Mouse (Mus musculus) testis, postnatal 10 days (tissue): ENCODE results near the gene AU018091.
"Not testable (repeated sequence)": the region's sequence is repeated elsewhere in the genome, so short reads cannot be mapped to it uniquely, and the experiment has no call there.

Source experiments
- DNase-seq: peaks from one replicate; pipeline ENCODE4 v3.0.0; 2021; ENCODE audit warnings: low spot score

AU018091 gene

DNA sequence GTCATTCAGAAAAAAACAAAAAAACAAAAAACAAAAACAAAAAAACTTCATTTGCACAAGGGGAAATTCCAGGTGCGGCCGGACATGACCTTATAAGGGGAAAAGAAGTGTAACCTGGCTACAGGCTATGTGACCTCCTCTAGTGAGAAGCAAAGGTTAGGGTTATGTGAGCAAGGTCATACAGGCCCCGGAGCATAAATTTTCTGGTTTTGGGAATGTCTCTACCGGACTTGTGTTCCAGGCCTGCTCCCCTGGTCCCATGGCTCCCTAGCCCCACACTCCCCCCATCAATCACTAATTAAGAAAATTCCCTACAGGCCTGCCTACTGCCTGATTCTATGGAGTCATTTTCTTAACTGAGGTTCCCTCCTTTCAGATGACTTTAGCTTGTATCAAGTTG, 2.7 kb downstream of the AU018091 start:
- no peak for DNase-seq

- no peak for DNase-seq
Measured at GRCm38 (mm10) chr7:3164991-3165390, 4.0 kb downstream of the AU018091 start.

GRCm38 (mm10) chr7:3164381-3164780, 4.6 kb downstream of the AU018091 start:
- no peak for DNase-seq

- DNase-seq = no peak
Measured at GRCm38 (mm10) chr7:3150376-3150775, 18.6 kb downstream of the AU018091 start.

DNA sequence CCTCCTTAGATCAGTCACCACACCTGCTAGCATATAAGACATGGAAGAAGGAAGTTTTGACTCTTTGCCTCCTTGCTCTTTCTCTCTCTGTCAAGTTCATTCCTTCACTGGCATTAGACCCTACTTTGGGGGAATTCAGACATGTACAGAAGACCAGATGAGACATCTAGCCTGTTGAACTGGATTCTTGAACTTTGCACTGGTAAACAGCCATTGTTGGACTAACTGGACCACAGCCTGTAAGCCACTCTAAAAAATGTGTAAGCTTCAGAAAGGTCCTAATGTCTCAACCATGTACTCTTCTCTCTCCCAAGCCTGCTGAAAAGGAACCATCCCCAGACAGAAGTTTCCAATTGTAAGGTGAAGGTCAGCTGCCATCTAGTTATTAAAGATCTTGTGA, 22.9 kb downstream of the AU018091 start:
- no peak for DNase-seq

DNA sequence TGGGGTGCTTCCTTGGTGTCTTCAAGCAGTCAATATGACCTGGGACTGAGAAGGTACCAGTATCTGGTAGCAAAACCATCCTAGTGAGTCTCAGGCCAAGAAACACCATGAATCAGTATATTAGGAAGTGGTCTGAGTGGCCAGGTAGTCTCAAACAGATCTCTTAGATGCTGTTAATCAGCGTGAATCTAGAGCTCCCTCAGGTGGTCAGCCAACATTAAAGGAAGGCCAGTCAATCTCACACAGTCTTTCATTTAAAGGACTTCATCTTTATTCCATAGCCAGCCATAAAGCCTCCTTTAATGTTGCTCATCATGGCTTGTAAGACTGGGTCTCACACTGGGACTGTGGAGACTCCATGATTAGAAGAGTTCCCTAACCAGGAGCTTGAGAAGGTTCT, 25.7 kb downstream of the AU018091 start:
- no peak for DNase-seq

- no peak for DNase-seq
Measured at GRCm38 (mm10) chr7:3135606-3136005, 33.4 kb downstream of the AU018091 start.

DNA sequence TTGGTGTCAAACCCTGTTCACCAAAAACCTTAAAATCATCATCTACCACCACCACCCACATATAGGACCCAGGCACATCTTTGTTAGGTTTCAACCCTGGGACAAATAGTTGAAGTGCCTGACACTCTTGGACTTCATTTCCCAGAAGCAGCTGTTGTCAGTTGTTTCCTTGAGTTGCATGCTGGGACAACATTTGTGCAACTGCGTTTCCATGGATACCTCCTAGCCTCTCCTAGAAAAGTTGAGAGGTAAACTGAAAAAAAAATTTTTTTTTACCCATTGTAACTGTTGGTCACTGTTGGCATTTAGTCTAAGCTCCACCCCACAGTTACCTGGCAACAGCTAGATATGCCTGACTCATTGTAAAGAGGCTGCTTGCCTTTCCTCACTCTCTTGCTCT, 34.3 kb downstream of the AU018091 start:
- DNase-seq = no peak

DNA sequence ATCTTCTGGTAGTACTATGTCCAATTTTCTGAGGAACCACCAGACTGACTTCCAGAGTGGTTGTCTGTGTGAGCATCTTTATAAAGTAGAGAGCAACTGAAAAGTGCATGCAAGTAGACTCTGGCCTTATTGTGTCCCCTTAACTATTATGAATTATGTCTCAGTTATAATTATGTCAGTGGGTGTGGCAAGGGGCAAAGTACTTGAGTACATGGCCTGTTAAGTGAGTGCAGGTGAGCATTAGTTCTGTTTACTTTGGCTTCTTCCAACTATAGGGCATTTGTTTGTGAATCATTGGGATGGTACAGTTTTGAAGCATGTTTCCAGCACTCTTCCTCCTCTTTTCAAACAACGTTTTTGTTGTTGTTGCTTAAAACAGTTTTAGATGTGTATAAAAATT, 38.7 kb downstream of the AU018091 start:
- no peak for DNase-seq

GRCm38 (mm10) chr7:3128564-3128963, 40.4 kb downstream of the AU018091 start:
- DNase-seq = not testable (repeated sequence)

DNA sequence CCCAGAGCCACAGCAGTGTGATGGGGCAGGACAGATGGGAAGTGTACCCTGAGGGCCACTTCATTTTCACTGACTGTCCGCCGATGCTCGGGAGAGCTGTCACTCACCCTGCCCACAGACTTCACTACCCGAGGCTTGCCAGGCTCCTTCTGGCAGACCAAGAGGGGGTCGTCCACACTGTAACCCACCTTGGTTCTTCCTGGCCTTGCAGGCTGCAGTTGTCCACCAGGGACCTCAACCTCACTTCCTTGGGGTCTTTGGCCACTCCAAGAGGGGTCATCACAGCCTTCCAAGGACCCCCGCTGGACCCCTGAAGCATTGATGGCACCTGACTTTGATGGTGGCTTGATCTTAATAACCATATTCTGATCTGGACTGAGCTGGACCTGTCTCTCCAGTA, 57.8 kb downstream of the AU018091 start:
- not testable (repeated sequence) for DNase-seq

DNA sequence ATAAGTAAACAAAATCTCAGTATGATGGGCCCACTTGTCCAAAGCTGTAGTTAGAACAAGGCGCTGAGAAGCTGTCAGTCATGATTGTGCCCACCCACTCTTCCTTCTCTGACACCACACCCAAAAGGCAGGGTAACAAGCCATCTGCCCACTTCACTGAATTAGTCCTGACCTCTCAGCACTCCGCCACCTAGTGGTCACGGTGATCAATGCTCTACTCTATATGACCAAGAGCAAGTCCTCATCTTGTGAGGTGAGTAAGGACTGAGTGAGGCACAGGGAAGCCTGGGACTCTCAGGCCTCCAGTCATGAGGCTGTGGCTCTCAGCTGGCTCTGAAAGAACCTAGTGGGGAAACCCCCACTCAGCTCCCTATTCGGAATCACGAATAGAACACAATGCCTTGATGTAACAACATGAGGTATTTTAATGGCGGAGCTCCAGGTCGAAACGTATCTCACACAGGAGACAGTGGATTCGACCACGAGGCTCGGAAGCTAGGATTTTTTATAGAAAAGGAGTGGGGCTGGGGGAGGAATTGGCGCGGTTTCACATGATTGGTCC, 62.4 kb downstream of the AU018091 start:
- DNase-seq = not testable (repeated sequence)
